Mouse (Mus musculus): ENCODE results near the gene Ube2s.

DNA sequence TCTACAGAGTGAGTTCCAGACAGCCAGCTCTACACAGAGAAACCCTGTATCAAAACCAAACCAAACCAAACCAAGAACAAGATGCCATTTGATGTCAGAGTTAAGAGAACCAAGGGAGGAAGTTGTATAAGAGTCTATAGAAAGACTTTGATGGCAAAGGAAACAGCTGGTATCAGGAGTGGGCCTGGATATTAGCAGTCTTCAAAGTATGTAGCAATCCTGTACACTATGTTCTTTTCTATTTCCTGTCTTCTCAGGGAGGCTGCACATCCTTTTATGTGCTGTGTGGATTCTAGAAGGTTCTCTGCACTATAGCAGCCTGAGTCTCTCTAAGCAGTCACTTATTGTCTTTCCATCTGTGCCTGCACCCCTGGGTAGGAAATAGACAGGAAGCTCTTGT lies 4.2 kb upstream of the Ube2s start:
- no peak for TF ChIP-seq POLR2A (IDR thresholded peaks at IDR 0.05; ENCODE audit: borderline replicate concordance, extremely low read depth, insufficient read depth, insufficient read length, poor library complexity, severe bottlenecking)
- TF ChIP-seq CTCF (IDR thresholded peaks at IDR 0.05; ENCODE audit: borderline replicate concordance, extremely low read depth, insufficient read depth, insufficient read length): no peak

Measured in brain, embryonic 14.5 days (tissue).